Mouse (Mus musculus) retina, adult 2 months (tissue): Measurements from ENCODE around the gene 1110004F10Rik.

ENCODE experiments used
- DNase-seq: peaks from one replicate; pipeline ENCODE4 v3.0.0-alpha.2; 2012; ENCODE audit warnings: low read depth, low spot score

1110004F10Rik gene

DNA sequence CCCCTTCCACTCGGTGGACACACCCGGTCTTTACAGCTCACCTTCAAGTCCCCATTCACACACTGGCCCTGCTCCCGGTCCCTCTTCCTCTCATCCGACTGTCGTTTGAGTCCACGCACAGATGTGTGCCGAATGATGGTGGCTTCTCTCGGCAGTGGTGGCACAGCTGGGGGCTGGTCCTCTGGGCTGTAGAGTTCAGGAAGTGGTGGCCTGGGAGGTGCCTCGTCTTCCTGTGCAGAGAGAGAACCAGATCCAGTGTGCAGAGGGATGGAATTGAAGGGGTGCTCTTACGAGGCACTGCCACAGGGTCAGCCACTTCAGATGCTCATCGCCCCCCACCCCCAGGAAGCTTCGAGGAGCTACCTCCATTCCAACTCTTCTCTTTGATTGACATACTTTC, 98.0 kb downstream of the 1110004F10Rik start:
- DNase-seq, result no peak

DNA sequence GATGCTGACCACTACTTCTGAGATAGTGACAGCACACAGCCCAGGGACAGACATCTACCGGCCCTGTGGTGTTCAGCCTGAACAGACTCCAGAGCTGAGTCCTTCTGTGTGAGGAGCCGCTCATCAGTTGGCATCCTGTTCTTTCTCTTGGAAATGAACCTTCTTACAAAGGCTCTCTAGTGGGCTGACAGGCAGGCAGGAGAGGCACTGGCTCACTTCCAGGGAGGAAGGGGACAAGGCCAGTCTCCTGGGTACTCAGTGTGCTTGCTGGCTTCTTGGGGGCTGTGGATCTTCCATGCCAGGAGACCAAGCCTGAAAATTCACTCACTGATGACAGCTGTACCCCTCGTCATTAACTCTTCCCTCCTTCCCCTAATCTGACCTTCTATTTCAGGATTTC, 98.5 kb downstream of the 1110004F10Rik start:
- DNase-seq, result no peak

DNA sequence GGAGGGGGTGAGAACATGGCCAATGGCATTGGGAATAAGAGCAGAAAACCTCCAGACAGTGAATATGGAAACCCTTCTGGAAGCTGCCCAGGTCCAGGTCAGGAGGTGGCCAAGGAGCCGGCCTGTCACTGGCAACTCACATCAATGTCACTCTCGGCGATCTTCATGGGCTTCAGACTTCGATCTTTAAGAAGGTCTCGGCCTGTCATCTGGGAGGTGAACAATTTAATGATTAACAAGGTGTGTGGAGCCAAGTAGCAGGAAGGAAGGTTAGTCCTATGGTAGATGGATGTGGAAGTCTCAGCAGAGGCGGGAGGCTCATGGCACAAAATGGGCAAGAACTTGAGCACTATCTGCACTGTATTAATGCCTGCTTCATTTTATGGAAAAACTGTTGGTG, 105.8 kb downstream of the 1110004F10Rik start:
- no peak for DNase-seq

DNA sequence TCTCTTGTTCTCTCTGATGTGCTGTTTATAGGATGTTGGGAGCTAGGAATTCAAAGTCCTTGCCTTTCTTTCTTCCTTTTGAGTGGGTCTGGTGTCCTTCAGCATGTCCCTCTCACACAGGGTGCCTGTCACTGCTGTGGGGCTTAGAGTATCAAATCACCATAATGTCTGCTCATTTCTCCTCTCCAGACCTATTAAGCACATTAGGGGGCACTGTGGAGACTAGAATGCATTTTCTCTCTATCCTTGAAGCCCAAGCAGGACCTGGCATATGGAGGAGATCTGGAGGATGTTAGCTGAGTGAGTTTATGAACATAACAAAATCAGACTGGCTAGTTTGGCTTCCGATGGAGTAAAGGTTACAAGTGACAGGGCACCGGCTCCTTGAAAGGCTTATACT, 107.9 kb downstream of the 1110004F10Rik start:
- no peak for DNase-seq

DNA sequence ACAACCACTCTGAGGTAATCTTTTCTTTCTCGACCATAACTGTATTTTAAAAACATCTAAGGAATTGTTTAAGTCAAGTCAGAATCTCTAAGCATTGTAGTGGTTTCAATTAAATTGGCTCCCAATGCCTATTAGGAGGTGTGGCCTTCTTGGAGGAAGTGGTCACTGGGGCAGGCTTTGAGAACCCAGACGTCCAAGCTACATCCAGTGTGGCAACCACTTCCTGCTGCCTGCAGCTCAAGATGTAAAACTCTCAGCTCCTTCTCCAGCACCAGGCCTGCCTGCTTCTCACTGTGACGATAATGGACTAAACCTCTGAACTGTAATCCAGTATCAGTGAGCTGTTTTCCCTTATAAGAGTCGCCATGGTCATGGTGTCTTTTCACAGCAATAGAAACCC, 110.4 kb downstream of the 1110004F10Rik start:
- DNase-seq, result no peak

DNA sequence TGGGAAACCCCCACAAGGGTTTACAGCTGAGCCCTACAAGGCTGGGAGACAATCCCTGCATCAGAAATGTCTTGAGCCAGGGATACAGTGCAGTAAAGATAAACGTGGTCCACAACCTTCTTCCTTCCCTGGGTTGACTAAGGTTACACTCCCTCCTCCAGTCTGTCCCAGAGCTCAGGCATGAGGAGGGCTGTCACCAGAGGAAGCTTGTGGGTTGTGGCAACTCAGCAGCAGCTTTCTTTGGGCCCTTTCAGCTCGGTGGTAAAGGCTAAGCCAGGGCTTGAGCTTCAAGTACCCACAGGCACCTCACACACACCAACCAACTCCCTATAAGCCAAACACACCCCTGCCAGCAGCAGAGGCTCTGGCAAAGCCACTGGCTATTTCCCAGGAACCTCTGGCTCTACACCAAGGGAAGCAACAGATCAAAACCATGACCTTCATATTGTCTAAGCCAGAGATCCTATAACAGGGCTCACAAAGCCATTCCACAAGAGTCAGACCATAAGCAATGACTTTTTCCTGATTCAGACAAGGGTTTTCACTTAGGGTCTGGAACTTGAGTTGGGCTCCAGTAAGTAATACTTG, 114.7 kb downstream of the 1110004F10Rik start:
- no peak for DNase-seq
